Mouse (Mus musculus) hindbrain, embryonic 11.5 days (tissue): Measurements from ENCODE around the gene Ipo11. TPM values are rescaled to one million over a fixed set of nuclear protein-coding genes. Genes with fewer than 3 reads are reported as not detected.
"Not testable (repeated sequence)": the region's sequence is repeated elsewhere in the genome, so short reads cannot be mapped to it uniquely, and the experiment has no call there.

ENCODE experiments used
- ATAC-seq: fragments of 200-750 bp; cut with Nextera tagmentation; 2 replicates; pipeline ENCODE4 v1.8.0; 2017; ENCODE audit warnings: mild to moderate bottlenecking, moderate TSS enrichment, moderate library complexity; ENCODE audit not compliant: low FRiP score
- DNase-seq: peaks from one replicate; pipeline ENCODE4 v3.0.0-alpha.2; 2015; ENCODE audit warnings: low spot score
- H3K27ac ChIP-seq: fragments of 300-500 bp; sonication (generic); 2 replicates; pipeline ENCODE4 v1.5.1; 2014; ENCODE audit warnings: mild to moderate bottlenecking, low read depth, low read length
- H3K27me3 ChIP-seq: fragments of 300-500 bp; sonication (generic); 2 replicates; pipeline ENCODE4 v1.6.1; 2014; ENCODE audit warnings: mild to moderate bottlenecking, low read length, moderate library complexity, mixed read lengths; ENCODE audit not compliant: control insufficient read depth, insufficient read depth
- H3K36me3 ChIP-seq: fragments of 300-500 bp; sonication (generic); 2 replicates; pipeline ENCODE4 v1.6.1; 2014; ENCODE audit warnings: mild to moderate bottlenecking, low read length, moderate library complexity, mixed read lengths; ENCODE audit not compliant: control insufficient read depth, insufficient read depth
- H3K4me1 ChIP-seq: fragments of 300-500 bp; sonication (generic); replicated peaks from 2 replicates; pipeline ENCODE4 v1.6.1; 2014; ENCODE audit warnings: low read length, mixed read lengths; ENCODE audit not compliant: control insufficient read depth, insufficient read depth
- H3K4me2 ChIP-seq: fragments of 300-500 bp; sonication (generic); replicated peaks from 2 replicates; pipeline ENCODE4 v1.6.1; 2014; ENCODE audit warnings: mild to moderate bottlenecking, low read depth, low read length
- H3K4me3 ChIP-seq: fragments of 300-500 bp; sonication (generic); 2 replicates; pipeline ENCODE4 v1.5.1; 2014; ENCODE audit warnings: low read depth, low read length
- H3K9ac ChIP-seq: fragments of 300-500 bp; sonication (generic); 2 replicates; pipeline ENCODE4 v1.6.1; 2014; ENCODE audit warnings: low read depth, low read length
- H3K9me3 ChIP-seq: fragments of 300-500 bp; sonication (generic); 2 replicates; pipeline ENCODE4 v1.6.1; 2016; ENCODE audit warnings: low read length; ENCODE audit not compliant: control insufficient read depth
- WGBS: fragments of 180-500 bp; shearing (Covaris S2); extraction: QIAGEN DNeasy Blood & Tissue Kit; methylation state at CpG from one replicate; pipeline ENCODE4 v1.1.7; 2014; 5-methylcytosine and 5-hydroxymethylcytosine counted together
- polyA plus RNA-seq: library from polyadenylated mRNA; unstranded; fragments of >200 nt; fragmentation: Nextera tagmentation; extraction: Ambion mirVana; gene quantifications from 2 replicates; pipeline ENCODE4 v1.2.1, GENCODE M21; 2014

Gene Ipo11
- polyA plus RNA-seq, 1 experiment from 2014 or later = 69.5 TPM

GRCm38 (mm10) chr13:106913125-106913736 is 23.5 kb downstream of the Ipo11 start:
- ATAC-seq (no peak), DNase-seq (no peak)
- Histone ChIP-seq H3K4me3 (no peak overlapping the region), H3K9ac (no peak overlapping the region), H3K36me3 (peaks cover 2% of the 10 kb centered on the region; the same call in 1 of the 2 replicates), H3K4me2 (no peak overlapping the region), H3K4me1 (no peaks in the 10 kb centered on the region), H3K9me3 (no peaks in the 10 kb centered on the region), H3K27ac (no peak overlapping the region), H3K27me3 (no peaks in the 10 kb centered on the region)
- WGBS = 88% methylated on average over 3 of the region's 3 CpGs

GRCm38 (mm10) chr13:106910096-106910495 is 26.7 kb downstream of the Ipo11 start:
- WGBS = 96% methylated on average over 10 of the region's 10 CpGs

GRCm38 (mm10) chr13:106907273-106907672 is 29.5 kb downstream of the Ipo11 start:
- peaks cover 4% of the 10 kb centered on the region for H3K36me3 ChIP-seq
- no peaks in the 10 kb centered on the region for H3K4me1 ChIP-seq
- no peak overlapping the region for H3K4me2 ChIP-seq
- H3K27me3 ChIP-seq = no peaks in the 10 kb centered on the region
- H3K27ac ChIP-seq = no peak overlapping the region
- WGBS = 96% methylated on average over 4 of the region's 4 CpGs
- no peak overlapping the region for H3K4me3 ChIP-seq
- DNase-seq (no peak), ATAC-seq (no peak)
- no peak overlapping the region for H3K9ac ChIP-seq
- H3K9me3 ChIP-seq = no peaks in the 10 kb centered on the region

More at GRCm38 (mm10) chr13:106910096-106910495, 26.7 kb downstream of the Ipo11 start:
- no peak overlapping the region for H3K9ac ChIP-seq
- DNase-seq (no peak), ATAC-seq (no peak)
- no peak overlapping the region for H3K4me2 ChIP-seq
- peaks cover 4% of the 10 kb centered on the region for H3K36me3 ChIP-seq
- no peaks in the 10 kb centered on the region for H3K27me3 ChIP-seq
- no peak overlapping the region for H3K4me3 ChIP-seq
- no peaks in the 10 kb centered on the region for H3K4me1 ChIP-seq
- no peak overlapping the region for H3K27ac ChIP-seq
- H3K9me3 ChIP-seq = no peaks in the 10 kb centered on the region

- 96% methylated on average over 6 of the region's 6 CpGs for WGBS
- DNase-seq, H3K9ac ChIP-seq, H3K9me3 ChIP-seq, H3K4me2 ChIP-seq, H3K4me3 ChIP-seq, ATAC-seq, H3K36me3 ChIP-seq, H3K27me3 ChIP-seq, H3K4me1 ChIP-seq, H3K27ac ChIP-seq: not testable (repeated sequence)
Observed at GRCm38 (mm10) chr13:106905154-106905553, 31.6 kb downstream of the Ipo11 start.

GRCm38 (mm10) chr13:106904637-106905036 is 32.1 kb downstream of the Ipo11 start:
- no peaks in the 10 kb centered on the region for H3K9me3 ChIP-seq
- WGBS = 93% methylated on average over 3 of the region's 3 CpGs
- no peaks in the 10 kb centered on the region for H3K4me1 ChIP-seq
- H3K27ac ChIP-seq = no peak overlapping the region
- DNase-seq (no peak), ATAC-seq (no peak)
- H3K9ac ChIP-seq = no peak overlapping the region
- H3K36me3 ChIP-seq = peaks cover 7% of the 10 kb centered on the region
- H3K4me2 ChIP-seq = no peak overlapping the region
- no peaks in the 10 kb centered on the region for H3K27me3 ChIP-seq
- no peak overlapping the region for H3K4me3 ChIP-seq

GRCm38 (mm10) chr13:106894284-106894683 is 42.5 kb downstream of the Ipo11 start:
- H3K27me3 ChIP-seq = no peaks in the 10 kb centered on the region
- H3K4me2 ChIP-seq = no peak overlapping the region
- H3K9me3 ChIP-seq = no peaks in the 10 kb centered on the region
- no peak overlapping the region for H3K9ac ChIP-seq
- no peaks in the 10 kb centered on the region for H3K4me1 ChIP-seq
- 94% methylated on average over 2 of the region's 2 CpGs for WGBS
- no peak overlapping the region for H3K4me3 ChIP-seq
- H3K36me3 ChIP-seq = peaks cover 8% of the 10 kb centered on the region
- no peak for DNase-seq
- H3K27ac ChIP-seq = no peak overlapping the region
- ATAC-seq = no peak

- Histone ChIP-seq H3K9ac (no peak overlapping the region), H3K4me2 (no peak overlapping the region), H3K4me3 (no peak overlapping the region), H3K4me1 (no peaks in the 10 kb centered on the region), H3K27me3 (no peaks in the 10 kb centered on the region), H3K27ac (no peak overlapping the region), H3K36me3 (peaks cover 8% of the 10 kb centered on the region), H3K9me3 (no peaks in the 10 kb centered on the region)
- DNase-seq (no peak), ATAC-seq (no peak)
- 93% methylated on average over 5 of the region's 5 CpGs for WGBS
Observed at GRCm38 (mm10) chr13:106893701-106894100, 43.1 kb downstream of the Ipo11 start.

- DNase-seq = no peak
- peaks cover 8% of the 10 kb centered on the region for H3K36me3 ChIP-seq
- H3K4me2 ChIP-seq = no peak overlapping the region
- no peaks in the 10 kb centered on the region for H3K4me1 ChIP-seq
- no peaks in the 10 kb centered on the region for H3K27me3 ChIP-seq
- H3K4me3 ChIP-seq = no peak overlapping the region
- H3K27ac ChIP-seq = no peak overlapping the region
- H3K9ac ChIP-seq = no peak overlapping the region
- no peaks in the 10 kb centered on the region for H3K9me3 ChIP-seq
- peak; percentile 40; the same call in 1 of the 2 replicates for ATAC-seq
- WGBS = 88% methylated on average over 9 of the region's 9 CpGs
Observed at GRCm38 (mm10) chr13:106893196-106893595, 43.6 kb downstream of the Ipo11 start.

- Histone ChIP-seq H3K9me3 (no peaks in the 10 kb centered on the region), H3K9ac (no peak overlapping the region), H3K27me3 (no peaks in the 10 kb centered on the region), H3K27ac (no peak overlapping the region), H3K36me3 (no peaks in the 10 kb centered on the region; the same call in 1 of the 2 replicates), H3K4me2 (no peak overlapping the region), H3K4me3 (no peak overlapping the region), H3K4me1 (no peaks in the 10 kb centered on the region)
- WGBS = 95% methylated on average over 2 of the region's 2 CpGs
- ATAC-seq (no peak), DNase-seq (no peak)
Observed at GRCm38 (mm10) chr13:106887364-106887763, 49.4 kb downstream of the Ipo11 start.
